Mouse (Mus musculus): Measurements from ENCODE around the gene Plb1. TPM values are rescaled to one million over a fixed set of nuclear protein-coding genes. Genes with fewer than 3 reads are reported as not detected.

The Plb1 gene
- polyA plus RNA-seq (2015; fragmentation: Nextera tagmentation; extraction: Ambion mirVana), result 0.13 TPM in 1 of 2 replicates, not detected in the other

DNA sequence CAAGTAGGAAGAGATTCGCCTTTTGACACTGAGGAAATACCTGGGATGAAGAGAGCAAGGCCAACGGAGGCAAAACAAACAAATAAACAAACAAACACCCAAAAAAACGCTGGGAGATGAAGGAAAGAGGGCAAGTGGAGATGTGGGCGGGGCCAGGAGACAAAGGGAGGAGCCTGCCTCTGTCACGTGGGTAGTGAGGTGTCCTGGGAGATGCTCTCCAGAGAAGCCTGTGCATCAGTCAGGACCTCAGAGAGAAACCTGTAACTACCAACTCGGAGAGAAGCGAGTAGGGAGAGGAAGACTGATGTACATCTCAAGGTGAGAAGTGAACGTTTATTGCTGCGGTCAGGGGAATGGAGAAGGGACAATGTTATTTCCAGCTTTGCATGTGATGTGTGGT, at the start of gene Plb1:
Gene Plb1 (plus strand): TSS at position 235 of the 400 bp plus-strand sequence.
- Histone ChIP-seq H3K4me1 (replicated peaks) (no peaks in the 10 kb centered on the region), H3K4me2 (no peak within 1 kb of the TSS), H3K9ac (no peak within 1 kb of the TSS), H3K27ac (replicated peaks) (no peak within 1 kb of the TSS), H3K27me3 (no peaks in the 10 kb centered on the region), H3K36me3 (replicated peaks) (no peaks in the 10 kb centered on the region), H3K9me3 (replicated peaks) (no peaks in the 10 kb centered on the region), H3K4me3 (replicated peaks) (no peak within 1 kb of the TSS)
- 55% methylated on average over 9 of the region's 9 CpGs for WGBS (ENCODE audit: insufficient replicate concordance)
- ATAC-seq (ENCODE audit: insufficient read depth), result no peak

- H3K27ac ChIP-seq (replicated peaks), result no peak overlapping the region
- 56% methylated on average over 4 of the region's 4 CpGs for WGBS (ENCODE audit: insufficient replicate concordance)
- no peak for ATAC-seq (ENCODE audit: insufficient read depth)
Measured at GRCm38 (mm10) chr5:32182885-32183629, 49.5 kb upstream of the Plb1 start.

DNA sequence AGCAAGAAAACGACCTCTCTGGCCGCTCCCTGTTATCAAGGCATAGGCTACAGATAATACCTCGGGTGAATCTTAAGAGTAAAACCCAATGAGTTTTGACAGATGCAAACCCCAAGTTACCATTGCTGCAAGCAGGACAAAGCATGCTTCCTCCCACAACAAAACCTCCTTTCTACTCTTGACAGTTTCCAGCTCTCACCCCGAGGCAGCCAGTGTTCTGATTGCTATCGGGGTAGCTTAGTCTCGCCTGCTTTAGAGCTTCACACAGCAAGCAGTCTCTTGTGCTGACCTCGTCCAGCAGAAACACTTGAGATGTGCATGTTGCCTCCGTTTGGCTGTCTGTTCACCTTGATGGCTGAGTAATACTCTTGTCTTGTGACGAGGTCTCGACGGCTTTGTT, 44.8 kb upstream of the Plb1 start:
- Histone ChIP-seq H3K36me3 (replicated peaks) (no peaks in the 10 kb centered on the region), H3K27me3 (no peaks in the 10 kb centered on the region), H3K4me1 (replicated peaks) (no peaks in the 10 kb centered on the region), H3K4me3 (replicated peaks) (no peak overlapping the region), H3K9ac (no peak overlapping the region), H3K27ac (replicated peaks) (no peak overlapping the region), H3K9me3 (replicated peaks) (no peaks in the 10 kb centered on the region), H3K4me2 (no peak overlapping the region)
- ATAC-seq (ENCODE audit: insufficient read depth), result no peak
- 55% methylated on average over 11 of the region's 11 CpGs for WGBS (ENCODE audit: insufficient replicate concordance)

More at GRCm38 (mm10) chr5:32182885-32183629, 49.5 kb upstream of the Plb1 start:
- Histone ChIP-seq H3K9ac (no peak overlapping the region), H3K4me1 (replicated peaks) (no peaks in the 10 kb centered on the region), H3K4me3 (replicated peaks) (no peak overlapping the region), H3K27me3 (no peaks in the 10 kb centered on the region), H3K36me3 (replicated peaks) (no peaks in the 10 kb centered on the region), H3K4me2 (no peak overlapping the region), H3K9me3 (replicated peaks) (no peaks in the 10 kb centered on the region)

- ATAC-seq (ENCODE audit: insufficient read depth), result no peak
- no peaks in the 10 kb centered on the region for H3K27me3 ChIP-seq
- no peak overlapping the region for H3K4me3 ChIP-seq (replicated peaks)
- no peak overlapping the region for H3K4me2 ChIP-seq
- WGBS (ENCODE audit: insufficient replicate concordance), result 71% methylated on average over 5 of the region's 5 CpGs
- H3K27ac ChIP-seq (replicated peaks), result no peak overlapping the region
- no peak overlapping the region for H3K9ac ChIP-seq
- H3K4me1 ChIP-seq (replicated peaks), result peaks cover 3% of the 10 kb centered on the region
- no peaks in the 10 kb centered on the region for H3K36me3 ChIP-seq (replicated peaks)
- no peaks in the 10 kb centered on the region for H3K9me3 ChIP-seq (replicated peaks)
Measured at GRCm38 (mm10) chr5:32191259-32191658, 41.2 kb upstream of the Plb1 start.

DNA sequence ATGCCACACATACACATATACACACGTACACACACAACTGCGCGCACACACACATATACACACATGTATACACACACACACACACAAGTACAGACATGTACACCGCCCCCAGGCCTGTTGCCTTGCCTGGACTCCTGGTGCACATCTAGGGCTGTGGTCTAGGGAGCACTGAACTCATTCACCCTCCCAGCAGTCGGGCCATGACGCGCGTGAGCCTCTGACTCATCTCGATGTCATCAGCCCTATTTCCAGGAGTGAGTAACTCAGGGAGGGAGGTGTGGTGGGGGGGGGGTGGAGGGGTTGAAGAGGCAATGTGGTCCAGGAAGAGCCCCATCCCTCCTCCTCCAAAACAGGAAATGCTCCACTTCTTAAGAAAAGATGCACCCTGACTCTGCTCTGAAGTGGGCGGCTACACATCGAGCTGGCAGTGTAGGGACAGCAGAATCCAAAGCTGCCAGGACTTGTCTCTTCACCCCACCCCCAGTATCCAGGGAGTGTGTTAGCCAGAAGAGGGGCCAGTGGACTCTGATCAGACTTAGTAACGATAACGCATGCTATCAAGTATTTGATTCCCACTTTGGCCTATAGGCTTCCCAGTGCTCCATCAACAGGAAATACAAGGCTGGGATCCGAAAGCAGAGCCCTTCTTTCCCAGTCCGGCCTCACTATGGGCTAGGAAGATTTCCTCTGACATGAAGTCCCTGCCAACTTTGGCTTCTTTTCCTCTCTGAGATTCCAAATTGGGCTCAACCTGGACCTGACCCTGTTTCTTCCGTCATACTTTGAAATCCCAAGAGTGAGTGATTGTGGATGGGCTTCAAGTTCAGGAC, 40.3 kb upstream of the Plb1 start:
- no peak for ATAC-seq (ENCODE audit: insufficient read depth)
- H3K36me3 ChIP-seq (replicated peaks), result no peaks in the 10 kb centered on the region
- H3K4me2 ChIP-seq, result no peak overlapping the region
- H3K9ac ChIP-seq, result no peak overlapping the region
- H3K27ac ChIP-seq (replicated peaks), result no peak overlapping the region
- H3K4me1 ChIP-seq (replicated peaks), result peaks cover 3% of the 10 kb centered on the region
- no peaks in the 10 kb centered on the region for H3K9me3 ChIP-seq (replicated peaks)
- no peaks in the 10 kb centered on the region for H3K27me3 ChIP-seq
- WGBS (ENCODE audit: insufficient replicate concordance), result 63% methylated on average over 16 of the region's 16 CpGs
- no peak overlapping the region for H3K4me3 ChIP-seq (replicated peaks)

GRCm38 (mm10) chr5:32194236-32194635, 38.3 kb upstream of the Plb1 start:
- Histone ChIP-seq H3K4me2 (no peak overlapping the region), H3K9ac (no peak overlapping the region), H3K9me3 (replicated peaks) (no peaks in the 10 kb centered on the region), H3K4me1 (replicated peaks) (peaks cover 3% of the 10 kb centered on the region), H3K36me3 (replicated peaks) (no peaks in the 10 kb centered on the region), H3K27me3 (no peaks in the 10 kb centered on the region), H3K27ac (replicated peaks) (no peak overlapping the region), H3K4me3 (replicated peaks) (no peak overlapping the region)
- ATAC-seq (ENCODE audit: insufficient read depth), result no peak
- WGBS (ENCODE audit: insufficient replicate concordance), result 24% methylated on average over 4 of the region's 4 CpGs

DNA sequence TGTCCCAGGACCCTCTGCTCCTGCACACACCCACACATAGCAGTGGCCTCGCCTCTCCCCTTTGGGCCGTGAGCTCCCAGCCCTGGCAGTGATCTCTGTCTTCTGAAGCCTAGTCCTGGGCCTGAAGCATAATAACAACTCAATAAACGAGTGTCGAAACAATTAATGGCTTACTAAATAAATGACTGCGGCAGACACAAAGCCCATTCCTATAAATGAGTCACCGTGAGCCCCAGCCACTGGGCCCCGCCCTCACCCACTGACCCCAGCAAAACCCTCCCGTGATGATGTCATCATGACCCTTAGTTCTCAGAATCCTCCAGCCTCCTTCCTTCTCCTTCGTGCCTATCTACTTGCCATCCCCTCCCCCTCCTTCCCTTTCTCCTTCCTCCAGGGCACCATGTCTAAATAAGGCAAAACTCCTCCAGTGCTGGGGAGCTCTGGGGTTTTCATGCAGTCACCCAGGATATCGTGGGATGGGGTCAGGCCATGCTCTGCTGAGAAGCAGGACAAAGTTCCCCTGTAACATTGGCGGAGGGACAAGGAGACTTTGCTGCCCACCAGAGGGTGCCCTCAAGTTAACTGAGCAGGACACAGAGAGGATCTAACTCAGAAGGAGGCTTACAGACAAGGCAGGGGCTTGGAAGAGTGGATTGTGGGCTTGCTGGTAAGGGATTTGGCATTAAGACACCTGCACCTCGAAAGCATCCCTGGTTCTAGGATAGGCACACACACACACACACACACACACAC, 36.5 kb upstream of the Plb1 start:
- Histone ChIP-seq H3K4me2 (no peak overlapping the region), H3K4me1 (replicated peaks) (peaks cover 3% of the 10 kb centered on the region), H3K4me3 (replicated peaks) (no peak overlapping the region), H3K27me3 (no peaks in the 10 kb centered on the region), H3K9ac (no peak overlapping the region), H3K9me3 (replicated peaks) (no peaks in the 10 kb centered on the region), H3K27ac (replicated peaks) (no peak overlapping the region), H3K36me3 (replicated peaks) (no peaks in the 10 kb centered on the region)
- 27% methylated on average over 12 of the region's 12 CpGs for WGBS (ENCODE audit: insufficient replicate concordance)
- ATAC-seq (ENCODE audit: insufficient read depth), result no peak

DNA sequence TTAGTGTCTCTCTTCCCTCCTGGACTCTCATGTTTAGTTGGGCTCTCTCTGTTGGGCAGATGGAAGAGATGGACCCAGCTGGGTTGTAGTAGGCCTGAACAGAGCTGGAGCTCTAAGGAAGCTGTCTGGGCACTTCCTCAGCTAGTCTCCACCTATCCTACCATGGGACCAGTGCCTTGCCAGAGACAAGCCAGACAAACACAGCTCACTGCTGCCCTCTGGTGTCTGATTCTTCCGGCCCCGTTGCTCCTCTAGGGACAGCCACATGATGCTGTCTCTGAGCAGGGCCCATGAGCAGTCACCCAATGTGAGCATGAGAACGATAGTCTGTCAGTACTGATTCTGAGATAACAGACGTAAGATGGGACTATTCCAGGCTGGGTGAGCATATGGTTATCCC, 34.8 kb upstream of the Plb1 start:
- Histone ChIP-seq H3K4me3 (replicated peaks) (no peak overlapping the region), H3K27me3 (no peaks in the 10 kb centered on the region), H3K9me3 (replicated peaks) (no peaks in the 10 kb centered on the region), H3K36me3 (replicated peaks) (no peaks in the 10 kb centered on the region), H3K27ac (replicated peaks) (no peak overlapping the region), H3K4me1 (replicated peaks) (peaks cover 3% of the 10 kb centered on the region), H3K4me2 (no peak overlapping the region), H3K9ac (no peak overlapping the region)
- peak; percentile 49; the same call in 1 of the 2 replicates for ATAC-seq (ENCODE audit: insufficient read depth)
- WGBS (ENCODE audit: insufficient replicate concordance), result 4% methylated on average over 4 of the region's 4 CpGs

DNA sequence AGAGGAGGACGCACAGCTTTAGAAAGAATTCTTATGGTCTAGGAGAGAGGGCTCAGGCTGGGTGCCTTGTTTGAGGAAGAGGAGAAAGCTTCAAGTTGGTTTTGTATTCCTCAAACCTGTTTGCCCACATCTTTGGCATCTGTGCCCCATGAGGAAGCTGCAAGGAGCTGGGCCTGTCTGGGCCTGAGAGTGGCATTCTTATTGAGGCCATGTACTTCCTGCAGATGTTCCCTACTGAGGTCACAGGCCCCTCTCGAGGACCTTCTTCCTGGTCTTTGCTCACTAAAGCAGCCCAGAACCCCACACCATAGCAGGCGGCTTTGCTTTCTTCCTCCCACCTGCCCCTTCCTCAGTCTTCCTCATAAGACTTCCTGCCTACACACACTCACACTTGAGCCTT, 33.4 kb upstream of the Plb1 start:
- ATAC-seq (ENCODE audit: insufficient read depth), result no peak
- Histone ChIP-seq H3K9ac (no peak overlapping the region), H3K4me2 (no peak overlapping the region), H3K27me3 (no peaks in the 10 kb centered on the region), H3K4me3 (replicated peaks) (no peak overlapping the region), H3K4me1 (replicated peaks) (peaks cover 3% of the 10 kb centered on the region), H3K9me3 (replicated peaks) (no peaks in the 10 kb centered on the region), H3K27ac (replicated peaks) (no peak overlapping the region), H3K36me3 (replicated peaks) (no peaks in the 10 kb centered on the region)
- whole genome bisulfite sequencing (ENCODE audit: insufficient replicate concordance), result 39% methylated on average over 3 of the region's 3 CpGs

DNA sequence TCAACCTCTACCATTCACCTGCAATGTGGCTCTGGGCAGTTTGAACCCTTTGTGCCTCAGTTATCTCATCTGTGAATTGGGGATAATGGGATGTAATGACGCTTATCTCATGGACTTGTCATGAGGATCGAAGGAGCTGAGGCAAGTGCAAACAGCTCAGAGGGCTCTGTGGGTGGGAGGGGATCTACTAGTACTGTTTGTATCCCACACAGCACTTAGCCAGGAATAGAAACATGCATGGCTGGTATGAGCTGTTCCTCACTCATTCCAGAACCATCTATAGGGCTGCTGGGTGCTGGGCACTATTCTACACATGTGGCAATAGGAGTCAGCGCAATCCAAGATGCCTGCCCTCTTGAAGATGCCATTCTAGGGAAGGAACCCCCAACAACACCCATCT, 32.9 kb upstream of the Plb1 start:
- H3K4me3 ChIP-seq (replicated peaks), result no peak overlapping the region
- no peak overlapping the region for H3K9ac ChIP-seq
- no peak for ATAC-seq (ENCODE audit: insufficient read depth)
- no peak overlapping the region for H3K4me2 ChIP-seq
- H3K36me3 ChIP-seq (replicated peaks), result no peaks in the 10 kb centered on the region
- H3K9me3 ChIP-seq (replicated peaks), result no peaks in the 10 kb centered on the region
- no peaks in the 10 kb centered on the region for H3K27me3 ChIP-seq
- WGBS (ENCODE audit: insufficient replicate concordance), result 71% methylated on average over 3 of the region's 3 CpGs
- no peak overlapping the region for H3K27ac ChIP-seq (replicated peaks)
- H3K4me1 ChIP-seq (replicated peaks), result peaks cover 3% of the 10 kb centered on the region

- H3K9me3 ChIP-seq (replicated peaks), result no peaks in the 10 kb centered on the region
- no peak for ATAC-seq (ENCODE audit: insufficient read depth)
- no peaks in the 10 kb centered on the region for H3K36me3 ChIP-seq (replicated peaks)
- no peaks in the 10 kb centered on the region for H3K27me3 ChIP-seq
- WGBS (ENCODE audit: insufficient replicate concordance), result 53% methylated on average over 4 of the region's 4 CpGs
- H3K4me1 ChIP-seq (replicated peaks), result no peaks in the 10 kb centered on the region
- H3K4me3 ChIP-seq (replicated peaks), result no peak overlapping the region
- H3K9ac ChIP-seq, result no peak overlapping the region
- no peak overlapping the region for H3K4me2 ChIP-seq
- no peak overlapping the region for H3K27ac ChIP-seq (replicated peaks)
Measured at GRCm38 (mm10) chr5:32204653-32205052, 27.9 kb upstream of the Plb1 start.

Measured in liver, embryonic 15.5 days (tissue).